In the genomic region with DNA sequence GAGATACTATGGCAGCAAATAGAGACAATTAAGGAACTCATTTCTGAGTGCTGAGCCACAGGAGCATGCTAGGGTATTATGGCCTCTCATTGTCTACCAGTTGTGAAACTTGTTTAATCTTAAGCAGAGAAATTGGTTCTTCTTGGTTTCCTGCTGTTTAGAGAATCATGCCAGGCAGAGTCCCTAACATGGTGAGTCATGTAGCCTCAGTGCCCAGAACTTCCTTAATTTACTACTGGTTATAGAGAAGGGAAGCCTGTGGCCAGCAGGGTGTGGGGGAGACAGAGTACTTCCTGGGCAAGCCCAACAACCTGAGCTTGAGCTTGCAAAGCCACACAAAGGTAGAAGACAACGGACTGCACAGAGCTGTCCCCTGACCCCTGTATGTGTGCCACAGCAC, we compare ENCODE assay signal across 10 mouse cellular contexts.
DNase-seq lines count a peak whose midpoint lies in the region; ATAC-seq lines count a peak whose summit lies in the region.
"Had no signal": no experiment of that assay in that cellular context is flagged by ENCODE, and none has a peak within 500 bp of the region (broad histone marks: within the 10 kb centered on the region; RNA-seq: fewer than 3 reads in every experiment).

No protein-coding gene starts in this region.

- DNase-seq in heart, adult 11 months = peak; percentile 94
- no peak for DNase-seq in heart, embryonic 10.5 days (ENCODE audit: low spot score)
- peak; percentile 8 to 32 for DNase-seq in spleen, postnatal 36 days (ENCODE audit: low spot score in 2 of 2)
- no peak for DNase-seq in spleen, adult 12 weeks (ENCODE audit: low spot score)
- no peak for DNase-seq in frontal cortex, postnatal 36 days (ENCODE audit: low spot score in 2 of 2)
- DNase-seq in retina, postnatal 1 day = no peak
- DNase-seq: kidney, postnatal 10 days had no signal

- no peak overlapping the region for H3K27ac ChIP-seq in heart, embryonic 10.5 days
- H3K27ac ChIP-seq: midbrain, embryonic 13.5 days had no signal

- H3K9me3 ChIP-seq in heart, embryonic 10.5 days = no peaks in the 10 kb centered on the region
- H3K9me3 ChIP-seq: midbrain, embryonic 13.5 days had no signal

- H3K27me3 ChIP-seq in heart, embryonic 10.5 days (ENCODE audit: insufficient read depth, poor library complexity, severe bottlenecking) = no peaks in the 10 kb centered on the region
- H3K27me3 ChIP-seq: midbrain, embryonic 13.5 days had no signal

- H3K4me3 ChIP-seq in heart, embryonic 10.5 days = no peak overlapping the region
- H3K4me3 ChIP-seq: midbrain, embryonic 13.5 days had no signal

- H3K36me3 ChIP-seq in heart, embryonic 10.5 days = no peaks in the 10 kb centered on the region

- no peaks in the 10 kb centered on the region for H3K4me1 ChIP-seq in heart, embryonic 10.5 days

- 87% methylated on average over 1 of the region's 1 CpGs for WGBS in heart, embryonic 10.5 days

- peak; percentile 100 for ATAC-seq in hematopoietic stem cell, adult 5-6 weeks (replicated peaks in 1 of 2; ENCODE audit: insufficient read depth in 1 of 2, low FRiP score in 2 of 2, low TSS enrichment in 1 of 2, low read depth in 1 of 2, poor library complexity in 2 of 2, severe bottlenecking in 2 of 2)
- ATAC-seq in megakaryocyte-erythroid progenitor cell, adult 5-6 weeks (replicated peaks; ENCODE audit: low FRiP score, low TSS enrichment, poor library complexity, severe bottlenecking) = no peak
- ATAC-seq: midbrain, embryonic 13.5 days had no signal

Comparison
In these comparisons a context has a peak if more than half of its experiments do, and no peak if none do; other contexts are left out.
1. DNase-seq: peak in heart, adult 11 months (single experiment) and spleen, postnatal 36 days (2 of 2); none in heart, embryonic 10.5 days (single experiment), spleen, adult 12 weeks (single experiment), frontal cortex, postnatal 36 days (0 of 2) and retina, postnatal 1 day (single experiment).